Mouse (Mus musculus) layer of hippocampus, postnatal 10 days (tissue): ENCODE results near the gene Armh1. TPM values are rescaled to one million over a fixed set of nuclear protein-coding genes. Genes with fewer than 3 reads are reported as not detected.

Experiments used
- total RNA-seq, 2 experiments: library from RNA; stranded (reverse); gene quantifications; 2 replicates each; pipeline ENCODE4 v1.2.3; 2021

Gene Armh1
- total RNA-seq, 2 experiments from 2014 or later, result 2.3 to 3.7 TPM

Other genes starting within 250 kb of the Armh1 start
- gene Eif2b3, start 232.7 kb downstream of the Armh1 start, total RNA-seq, result 10 to 100 TPM; 26.1 to 27.0 TPM
- 1 to 10 TPM; 2.5 to 3.2 TPM for gene Ptch2, start 156.1 kb downstream of the Armh1 start, total RNA-seq
- 10 to 100 TPM in 1 of 2 experiments, 1 to 10 TPM in 1; 6.7 to 11.2 TPM for gene Btbd19, start 126.4 kb downstream of the Armh1 start, total RNA-seq
- 1 to 10 TPM; 1.1 to 1.5 TPM for gene Tctex1d4, start 125.3 kb downstream of the Armh1 start, total RNA-seq
- gene Plk3, start 118.2 kb downstream of the Armh1 start, total RNA-seq, result 10 to 100 TPM; 16.3 to 16.9 TPM
- gene Rps8, start 95.9 kb downstream of the Armh1 start, total RNA-seq, result 100 to 1,000 TPM; 556 to 596 TPM
- gene Kif2c, start 69.5 kb downstream of the Armh1 start, total RNA-seq, result 1 to 10 TPM; 2.5 to 2.8 TPM
- gene Tmem53, start 174 bp downstream of the Armh1 start, total RNA-seq, result 1 to 10 TPM; 5.0 to 6.2 TPM
- 100 to 1,000 TPM; 129 to 148 TPM for gene Rnf220, start 244.9 kb upstream of the Armh1 start, total RNA-seq